Mouse (Mus musculus): ENCODE measurements at regions not wholly inside any gene's neighbourhood (a gene's known extent, or its start where the extent isn't known, plus 50 kb on each side); places are given as distances from the start of the nearest gene placed in this dataset.

GRCm38 (mm10) chr3:149757910-149758592, 767.7 kb upstream of the Adgrl2 start:
- TF ChIP-seq POLR2A (IDR thresholded peaks at IDR 0.05; ENCODE audit: low read depth, low read length) (no peak), TCF12 (IDR thresholded peaks at IDR 0.05; ENCODE audit: low read depth, low read length) (no peak), POLR2AphosphoS2 (IDR thresholded peaks at IDR 0.05; ENCODE audit: low read depth, low read length) (no peak), CTCF (conservative IDR thresholded peaks at IDR 0.05 in 1 of 2, IDR thresholded peaks at IDR 0.05 in 1 of 2; ENCODE audit: low read depth in 2 of 2, low read length in 2 of 2) (no peak), JUND (conservative IDR thresholded peaks at IDR 0.05; ENCODE audit: low read depth, low read length) (no peak)
